Mouse (Mus musculus) forebrain, embryonic 15.5 days (tissue): Measurements from ENCODE around the gene Tnik. TPM values are rescaled to one million over a fixed set of nuclear protein-coding genes. Genes with fewer than 3 reads are reported as not detected.

ENCODE experiments used
- ATAC-seq: fragments of 200-750 bp; cut with Nextera tagmentation; replicated peaks from 2 replicates; pipeline ENCODE4 v1.8.0; 2017; ENCODE audit warnings: mild to moderate bottlenecking, moderate TSS enrichment, moderate library complexity
- H3K27ac ChIP-seq: fragments of 300-500 bp; sonication (generic); replicated peaks from 2 replicates; pipeline ENCODE4 v1.5.1; 2015; ENCODE audit warnings: mild to moderate bottlenecking, inconsistent platforms
- H3K27me3 ChIP-seq: fragments of 300-500 bp; sonication (generic); 2 replicates; pipeline ENCODE4 v1.6.1; 2015; ENCODE audit warnings: inconsistent platforms
- H3K36me3 ChIP-seq: fragments of 300-500 bp; sonication (generic); 2 replicates; pipeline ENCODE4 v1.6.1; 2015; ENCODE audit warnings: mild to moderate bottlenecking, inconsistent platforms
- H3K4me1 ChIP-seq: fragments of 300-500 bp; sonication (generic); 2 replicates; pipeline ENCODE4 v1.6.1; 2015; ENCODE audit warnings: inconsistent platforms
- H3K4me2 ChIP-seq: fragments of 300-500 bp; sonication (generic); replicated peaks from 2 replicates; pipeline ENCODE4 v1.6.1; 2015; ENCODE audit warnings: mild to moderate bottlenecking, inconsistent platforms
- H3K4me3 ChIP-seq: fragments of 300-500 bp; sonication (generic); 2 replicates; pipeline ENCODE4 v1.5.1; 2015; ENCODE audit warnings: mild to moderate bottlenecking, inconsistent platforms
- H3K9ac ChIP-seq: fragments of 300-500 bp; sonication (generic); replicated peaks from 2 replicates; pipeline ENCODE4 v1.6.1; 2015; ENCODE audit warnings: mild to moderate bottlenecking, inconsistent platforms
- H3K9me3 ChIP-seq: fragments of 300-500 bp; sonication (generic); 2 replicates; pipeline ENCODE4 v1.6.1; 2016; ENCODE audit warnings: inconsistent platforms
- WGBS: fragments of 180-500 bp; shearing (Covaris S2); methylation state at CpG from one replicate; pipeline ENCODE4 v1.1.7; 2015; ENCODE audit warnings: mixed read lengths; 5-methylcytosine and 5-hydroxymethylcytosine counted together
- polyA plus RNA-seq: library from polyadenylated mRNA; unstranded; fragments of >200 nt; fragmentation: Nextera tagmentation; extraction: Ambion mirVana; gene quantifications from 2 replicates; pipeline ENCODE4 v1.2.1, GENCODE M21; 2015

Tnik gene
- polyA plus RNA-seq, 1 experiment from 2014 or later = 97.8 TPM

GRCm38 (mm10) chr3:28509337-28509935, 246.4 kb downstream of the Tnik start:
- no peak overlapping the region for H3K4me3 ChIP-seq
- no peaks in the 10 kb centered on the region for H3K27me3 ChIP-seq
- H3K9ac ChIP-seq = no peak overlapping the region
- no peaks in the 10 kb centered on the region for H3K9me3 ChIP-seq
- no peak for ATAC-seq
- H3K27ac ChIP-seq = 0 out of 2 replicates have a peak overlapping the region, but pooled peaks have one; percentile 25
- peaks cover 5% of the 10 kb centered on the region; the same call in 1 of the 2 replicates for H3K4me1 ChIP-seq
- peaks cover 4% of the 10 kb centered on the region; the same call in 1 of the 2 replicates for H3K36me3 ChIP-seq
- H3K4me2 ChIP-seq = no peak overlapping the region
- WGBS = 49% methylated on average over 6 of the region's 6 CpGs

DNA sequence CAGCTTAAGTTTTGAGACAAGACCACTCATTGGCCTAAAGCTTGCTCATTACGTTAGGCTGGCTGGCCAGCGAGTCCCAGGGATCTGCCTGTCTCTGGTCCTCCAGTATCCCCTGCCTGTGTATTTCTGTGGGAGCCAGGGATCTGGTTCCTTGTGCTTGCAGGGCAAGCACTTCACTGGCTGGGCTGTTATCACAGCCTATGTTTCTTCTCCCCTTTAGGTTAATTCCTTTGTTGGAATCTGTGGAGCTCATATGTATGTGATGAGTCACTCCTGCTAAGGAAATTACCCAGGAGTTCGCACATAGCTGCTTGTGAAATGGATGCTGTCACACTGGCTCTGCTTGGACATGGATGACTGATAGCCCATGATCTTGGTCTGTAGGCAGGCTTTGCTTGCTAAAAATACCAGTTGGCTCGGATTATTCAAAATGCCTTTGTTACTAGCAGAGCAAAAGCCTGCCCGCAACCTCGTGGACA, 260.0 kb downstream of the Tnik start:
- ATAC-seq = peak; percentile 26
- Histone ChIP-seq H3K4me2 (no peak overlapping the region), H3K4me1 (peaks cover 22% of the 10 kb centered on the region), H3K27me3 (no peaks in the 10 kb centered on the region), H3K9ac (no peak overlapping the region), H3K27ac (peak overlapping the region; percentile 29; the same call in 1 of the 2 replicates), H3K9me3 (no peaks in the 10 kb centered on the region), H3K4me3 (no peak overlapping the region), H3K36me3 (no peaks in the 10 kb centered on the region)
- 46% methylated on average over 6 of the region's 6 CpGs for WGBS

DNA sequence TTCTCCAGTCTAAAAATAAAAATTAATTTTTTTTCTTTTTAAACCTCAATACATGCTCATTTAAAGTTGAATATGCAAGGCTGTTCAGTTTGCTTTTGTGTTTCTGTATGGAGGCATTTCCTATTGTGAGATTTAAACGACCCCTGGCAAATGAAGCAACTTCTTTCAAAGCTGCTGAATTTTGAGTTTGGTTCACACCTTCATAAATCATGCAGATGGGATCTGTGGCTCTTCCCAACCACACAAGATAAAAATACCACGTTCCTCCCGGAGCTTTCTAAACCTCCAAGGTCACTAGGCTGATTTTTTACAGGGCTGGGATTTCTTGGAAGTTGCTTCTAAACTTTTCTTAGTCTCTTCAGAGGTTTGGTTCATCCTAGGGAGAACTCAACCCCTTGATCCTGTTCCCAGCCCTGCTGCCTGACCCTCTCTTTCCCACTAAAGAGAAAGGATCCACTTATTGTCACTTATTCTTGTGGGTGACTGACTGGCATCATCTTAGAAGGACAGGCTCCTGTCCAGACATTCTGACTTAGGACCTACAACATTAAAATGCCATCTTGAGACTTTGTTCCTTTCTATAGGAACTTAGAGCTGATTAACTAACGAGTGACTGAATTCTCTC, 260.6 kb downstream of the Tnik start:
- Histone ChIP-seq H3K36me3 (no peaks in the 10 kb centered on the region), H3K27me3 (no peaks in the 10 kb centered on the region), H3K9ac (no peak overlapping the region), H3K4me1 (peaks cover 22% of the 10 kb centered on the region), H3K4me3 (no peak overlapping the region), H3K9me3 (no peaks in the 10 kb centered on the region), H3K27ac (no peak overlapping the region), H3K4me2 (no peak overlapping the region)
- no peak for ATAC-seq
- 41% methylated on average over 4 of the region's 4 CpGs for WGBS

DNA sequence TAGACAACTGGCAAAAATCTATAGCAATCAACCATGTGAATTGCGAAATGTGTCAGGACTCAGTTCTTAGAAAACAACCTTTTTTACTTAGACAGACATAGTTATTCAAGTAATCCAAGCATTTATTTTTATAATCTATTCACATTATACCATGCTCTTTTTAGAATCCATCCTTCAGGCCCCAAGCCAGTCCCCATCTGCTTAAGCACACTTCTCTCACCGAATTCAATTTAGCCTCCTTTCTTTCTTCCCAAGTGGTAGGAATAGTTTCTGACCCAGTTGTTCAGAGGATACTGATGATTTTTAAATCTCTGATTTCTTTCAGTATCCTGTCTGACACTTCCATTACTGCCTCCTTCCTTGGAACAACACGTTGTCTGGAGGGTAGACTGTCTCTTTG, 261.5 kb downstream of the Tnik start:
- Histone ChIP-seq H3K9me3 (no peaks in the 10 kb centered on the region), H3K4me1 (peaks cover 22% of the 10 kb centered on the region), H3K27me3 (no peaks in the 10 kb centered on the region), H3K4me2 (no peak overlapping the region), H3K27ac (peak overlapping the region; percentile 33; the same call in 1 of the 2 replicates), H3K9ac (no peak overlapping the region), H3K4me3 (no peak overlapping the region), H3K36me3 (no peaks in the 10 kb centered on the region)
- no peak for ATAC-seq
- WGBS = 65% methylated on average over 3 of the region's 3 CpGs

DNA sequence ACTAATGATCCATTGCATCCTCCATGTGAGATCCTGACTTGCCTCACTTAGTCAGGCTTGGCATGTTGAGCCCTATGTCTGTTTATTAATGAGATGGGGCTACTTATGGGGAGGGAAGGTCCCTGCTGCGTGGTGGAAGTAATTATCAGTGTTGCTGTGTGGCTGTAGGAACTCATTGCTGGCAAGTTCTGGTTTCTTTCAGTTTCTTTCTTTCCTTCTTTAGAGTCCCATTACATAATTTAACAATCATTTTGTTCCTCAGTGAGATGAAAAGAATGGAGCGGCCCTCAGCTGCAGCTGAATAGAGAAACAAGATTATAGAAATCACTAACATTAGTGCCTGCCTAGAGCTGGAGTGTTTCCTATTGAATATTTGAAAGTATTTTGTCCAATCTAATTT, 263.7 kb downstream of the Tnik start:
- Histone ChIP-seq H3K4me1 (peaks cover 29% of the 10 kb centered on the region), H3K27me3 (no peaks in the 10 kb centered on the region), H3K27ac (no peak overlapping the region), H3K4me2 (no peak overlapping the region), H3K9me3 (no peaks in the 10 kb centered on the region), H3K9ac (no peak overlapping the region), H3K36me3 (no peaks in the 10 kb centered on the region), H3K4me3 (no peak overlapping the region)
- no peak for ATAC-seq
- 19% methylated on average over 2 of the region's 2 CpGs for WGBS

GRCm38 (mm10) chr3:28527231-28527630, 264.2 kb downstream of the Tnik start:
- 92% methylated on average over 4 of the region's 4 CpGs for WGBS
- Histone ChIP-seq H3K27me3 (no peaks in the 10 kb centered on the region), H3K27ac (no peak overlapping the region), H3K4me3 (no peak overlapping the region), H3K4me1 (peaks cover 29% of the 10 kb centered on the region), H3K4me2 (no peak overlapping the region), H3K9ac (no peak overlapping the region), H3K9me3 (no peaks in the 10 kb centered on the region), H3K36me3 (no peaks in the 10 kb centered on the region)
- ATAC-seq = no peak

DNA sequence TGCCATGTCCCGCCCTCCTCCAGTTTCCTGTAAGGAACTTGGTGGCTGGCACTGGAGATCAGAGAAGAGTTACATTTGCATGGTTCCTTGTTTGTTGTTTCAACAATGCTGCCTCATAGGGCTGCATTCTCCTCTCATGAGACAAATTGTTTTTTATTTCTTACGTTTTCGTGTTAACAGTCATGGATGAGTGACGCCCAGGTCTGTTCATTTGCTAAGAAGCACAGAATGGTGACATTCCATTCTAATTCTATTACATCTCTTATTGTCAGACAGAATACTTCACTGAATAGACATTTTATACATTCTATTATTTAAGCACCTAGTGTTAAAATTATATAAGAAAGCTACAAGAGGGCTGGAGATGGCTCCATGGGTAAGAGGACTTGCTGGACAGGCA, 266.5 kb downstream of the Tnik start:
- Histone ChIP-seq H3K9me3 (no peaks in the 10 kb centered on the region), H3K27me3 (no peaks in the 10 kb centered on the region), H3K36me3 (no peaks in the 10 kb centered on the region), H3K4me1 (peaks cover 19% of the 10 kb centered on the region), H3K4me2 (no peak overlapping the region), H3K4me3 (no peak overlapping the region), H3K9ac (no peak overlapping the region), H3K27ac (no peak overlapping the region)
- no peak for ATAC-seq
- 82% methylated on average over 4 of the region's 4 CpGs for WGBS

DNA sequence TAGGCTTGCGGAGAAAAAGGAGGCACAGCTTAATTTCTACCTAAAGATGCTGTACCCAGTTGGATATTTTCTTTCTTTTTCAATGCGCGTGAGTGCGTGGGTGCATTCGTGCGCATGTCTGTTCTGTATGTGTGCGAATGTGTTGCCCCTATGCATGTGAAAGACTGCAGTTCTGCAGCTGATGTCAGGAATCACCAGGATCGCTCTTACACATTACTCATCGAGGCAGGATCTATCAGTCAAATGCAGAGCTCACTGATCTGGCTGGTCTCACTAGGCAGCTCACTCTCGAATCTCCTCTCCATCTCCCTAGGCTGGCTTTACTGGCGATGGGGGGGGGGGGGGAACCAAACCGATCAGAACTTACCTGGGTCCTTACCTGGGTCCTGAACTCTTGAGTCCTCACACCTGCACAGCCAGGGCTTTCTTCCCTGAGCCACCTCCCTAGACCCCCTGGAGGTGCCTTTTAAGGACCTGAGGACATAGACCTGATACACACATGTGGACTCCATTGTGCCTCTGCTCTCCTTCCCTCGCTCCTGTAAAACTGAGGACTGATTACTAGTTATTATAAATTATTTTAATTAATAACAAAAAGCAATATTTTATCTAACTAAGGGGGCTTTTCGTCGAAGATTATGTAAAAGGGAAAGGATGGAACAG, 268.4 kb downstream of the Tnik start:
- Histone ChIP-seq H3K9ac (no peak overlapping the region), H3K4me2 (no peak overlapping the region), H3K36me3 (no peaks in the 10 kb centered on the region), H3K4me1 (peaks cover 14% of the 10 kb centered on the region; the same call in 1 of the 2 replicates), H3K27ac (peak overlapping the region; percentile 38), H3K9me3 (no peaks in the 10 kb centered on the region), H3K4me3 (no peak overlapping the region), H3K27me3 (no peaks in the 10 kb centered on the region)
- 75% methylated on average over 15 of the region's 15 CpGs for WGBS
- no peak for ATAC-seq

DNA sequence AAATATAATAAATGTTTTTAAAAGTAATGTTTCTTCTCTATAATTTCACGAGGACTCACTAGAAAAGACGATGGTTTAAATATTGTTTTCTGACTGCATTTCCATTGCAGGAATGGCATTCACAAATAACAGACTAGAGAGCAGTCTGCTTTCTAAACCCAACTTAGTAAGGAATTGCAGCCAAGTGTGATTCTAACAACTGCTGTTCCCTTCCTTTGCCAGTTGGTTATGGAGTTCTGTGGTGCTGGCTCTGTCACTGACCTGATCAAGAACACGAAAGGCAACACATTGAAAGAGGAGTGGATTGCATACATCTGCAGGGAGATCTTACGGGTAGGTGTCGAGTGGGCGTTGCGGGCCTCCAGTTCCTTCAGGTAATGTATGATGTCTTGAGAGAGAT, 269.7 kb downstream of the Tnik start:
- Histone ChIP-seq H3K36me3 (no peaks in the 10 kb centered on the region), H3K4me2 (no peak overlapping the region), H3K27ac (peak overlapping the region; percentile 38), H3K4me3 (no peak overlapping the region), H3K9me3 (no peaks in the 10 kb centered on the region), H3K27me3 (no peaks in the 10 kb centered on the region), H3K9ac (no peak overlapping the region), H3K4me1 (peaks cover 7% of the 10 kb centered on the region; the same call in 1 of the 2 replicates)
- ATAC-seq = no peak
- WGBS = 78% methylated on average over 7 of the region's 7 CpGs

- Histone ChIP-seq H3K27me3 (no peaks in the 10 kb centered on the region), H3K9me3 (no peaks in the 10 kb centered on the region), H3K4me3 (no peak overlapping the region), H3K9ac (no peak overlapping the region), H3K36me3 (peaks cover 6% of the 10 kb centered on the region; the same call in 1 of the 2 replicates), H3K27ac (no peak overlapping the region), H3K4me2 (no peak overlapping the region), H3K4me1 (peaks cover 18% of the 10 kb centered on the region)
- ATAC-seq = no peak
- WGBS = 90% methylated on average over 5 of the region's 5 CpGs
These were observed 277.1 kb downstream of the Tnik start for GRCm38 (mm10) chr3:28540121-28540520.

DNA sequence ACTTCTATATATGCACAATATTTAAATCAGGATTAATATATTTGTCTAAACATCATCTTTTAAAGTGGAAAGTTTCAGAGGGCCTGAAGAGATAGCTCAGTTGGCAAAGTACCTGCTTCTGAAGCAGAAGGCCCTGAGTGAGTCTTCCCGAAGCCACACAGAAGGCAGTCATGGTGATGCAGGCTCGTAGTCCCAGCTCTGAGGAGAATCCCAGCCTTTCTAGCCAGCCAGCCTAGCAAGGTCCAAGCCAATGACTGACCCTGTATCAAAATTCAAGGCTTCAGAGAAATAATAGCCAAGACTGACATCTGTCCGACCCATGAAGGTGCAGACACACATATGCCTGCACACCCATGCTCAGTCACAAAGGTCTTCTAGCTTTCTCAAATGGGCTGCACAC, 279.9 kb downstream of the Tnik start:
- Histone ChIP-seq H3K9ac (no peak overlapping the region), H3K27ac (peak overlapping the region; percentile 72), H3K4me2 (no peak overlapping the region), H3K4me3 (no peak overlapping the region), H3K9me3 (no peaks in the 10 kb centered on the region), H3K36me3 (peaks cover 6% of the 10 kb centered on the region; the same call in 1 of the 2 replicates), H3K27me3 (no peaks in the 10 kb centered on the region), H3K4me1 (peaks cover 18% of the 10 kb centered on the region)
- WGBS = 93% methylated on average over 3 of the region's 3 CpGs
- ATAC-seq = no peak

- Histone ChIP-seq H3K27me3 (no peaks in the 10 kb centered on the region), H3K4me1 (peaks cover 18% of the 10 kb centered on the region), H3K4me3 (no peak overlapping the region), H3K9me3 (no peaks in the 10 kb centered on the region), H3K4me2 (no peak overlapping the region), H3K36me3 (peaks cover 6% of the 10 kb centered on the region; the same call in 1 of the 2 replicates), H3K27ac (peak overlapping the region; percentile 72), H3K9ac (no peak overlapping the region)
- peak; percentile 31; the same call in 1 of the 2 replicates for ATAC-seq
- 69% methylated on average over 10 of the region's 10 CpGs for WGBS
These were observed 280.5 kb downstream of the Tnik start for GRCm38 (mm10) chr3:28543380-28543984.
